Mouse (Mus musculus) embryonic facial prominence, embryonic 14.5 days (tissue): ENCODE data around the gene Krt82. TPM values are rescaled to one million over a fixed set of nuclear protein-coding genes. Genes with fewer than 3 reads are reported as not detected.

Experiments
- ATAC-seq: fragments of 200-750 bp; cut with Nextera tagmentation; 2 replicates; pipeline ENCODE4 v1.8.0; 2017; ENCODE audit warnings: low read depth, moderate number of reproducible peaks, moderate TSS enrichment
- DNase-seq: peaks from one replicate; pipeline ENCODE4 v3.0.0-alpha.2; 2015; ENCODE audit warnings: low spot score
- H3K27ac ChIP-seq: fragments of 300-500 bp; sonication (generic); replicated peaks from 2 replicates; pipeline ENCODE4 v1.5.1; 2014; ENCODE audit warnings: low read depth, mild to moderate bottlenecking, low read length, moderate library complexity
- H3K27me3 ChIP-seq: fragments of 300-500 bp; sonication (generic); replicated peaks from 2 replicates; pipeline ENCODE4 v1.6.1; 2014; ENCODE audit warnings: low read length; ENCODE audit not compliant: control insufficient read depth, insufficient read depth
- H3K36me3 ChIP-seq: fragments of 300-500 bp; sonication (generic); 2 replicates; pipeline ENCODE4 v1.6.1; 2014; ENCODE audit warnings: low read length, mixed read lengths; ENCODE audit not compliant: control insufficient read depth, insufficient read depth
- H3K4me1 ChIP-seq: fragments of 300-500 bp; sonication (generic); 2 replicates; pipeline ENCODE4 v1.6.1; 2014; ENCODE audit warnings: antibody characterized with exemption, low read length; ENCODE audit not compliant: control insufficient read depth, insufficient read depth
- H3K4me2 ChIP-seq: fragments of 300-500 bp; sonication (generic); 2 replicates; pipeline ENCODE4 v1.6.1; 2014; ENCODE audit warnings: low read depth, mild to moderate bottlenecking, low read length, moderate library complexity, mixed read lengths
- H3K4me3 ChIP-seq: fragments of 300-500 bp; sonication (generic); 2 replicates; pipeline ENCODE4 v1.5.1; 2014; ENCODE audit warnings: low read depth, mild to moderate bottlenecking, low read length
- H3K9ac ChIP-seq: fragments of 300-500 bp; sonication (generic); 2 replicates; pipeline ENCODE4 v1.6.1; 2014; ENCODE audit warnings: low read depth, mild to moderate bottlenecking, low read length, moderate library complexity, mixed read lengths
- H3K9me3 ChIP-seq: fragments of 300-500 bp; sonication (generic); 2 replicates; pipeline ENCODE4 v1.6.1; 2016; ENCODE audit warnings: low read length; ENCODE audit not compliant: control insufficient read depth
- WGBS: fragments of 180-500 bp; shearing (Covaris S2); extraction: QIAGEN DNeasy Blood & Tissue Kit; methylation state at CpG from one replicate; pipeline ENCODE4 v1.1.7; 2014; 5-methylcytosine and 5-hydroxymethylcytosine counted together
- polyA plus RNA-seq: library from polyadenylated mRNA; unstranded; fragments of >200 nt; fragmentation: Nextera tagmentation; extraction: Ambion mirVana; gene quantifications from 2 replicates; pipeline ENCODE4 v1.2.1, GENCODE M21; 2014

The Krt82 gene
- polyA plus RNA-seq, 1 experiment from 2014 or later: 0.10 TPM

- Histone ChIP-seq H3K27ac (no peak within 1 kb of the TSS), H3K4me1 (peaks cover 5% of the 10 kb centered on the region), H3K4me2 (no peak within 1 kb of the TSS), H3K27me3 (no peaks in the 10 kb centered on the region), H3K4me3 (no peak within 1 kb of the TSS), H3K9me3 (no peaks in the 10 kb centered on the region), H3K36me3 (no peaks in the 10 kb centered on the region), H3K9ac (no peak within 1 kb of the TSS)
- no peak for ATAC-seq
- 70% methylated on average over 5 of the region's 5 CpGs for WGBS
- no peak for DNase-seq
These were observed 12.4 kb upstream of the Krt82 start, which contains the start of gene Krt90 for GRCm38 (mm10) chr15:101562850-101563249. Gene Krt90, minus strand, starts transcription at chr15:101562950.

DNA sequence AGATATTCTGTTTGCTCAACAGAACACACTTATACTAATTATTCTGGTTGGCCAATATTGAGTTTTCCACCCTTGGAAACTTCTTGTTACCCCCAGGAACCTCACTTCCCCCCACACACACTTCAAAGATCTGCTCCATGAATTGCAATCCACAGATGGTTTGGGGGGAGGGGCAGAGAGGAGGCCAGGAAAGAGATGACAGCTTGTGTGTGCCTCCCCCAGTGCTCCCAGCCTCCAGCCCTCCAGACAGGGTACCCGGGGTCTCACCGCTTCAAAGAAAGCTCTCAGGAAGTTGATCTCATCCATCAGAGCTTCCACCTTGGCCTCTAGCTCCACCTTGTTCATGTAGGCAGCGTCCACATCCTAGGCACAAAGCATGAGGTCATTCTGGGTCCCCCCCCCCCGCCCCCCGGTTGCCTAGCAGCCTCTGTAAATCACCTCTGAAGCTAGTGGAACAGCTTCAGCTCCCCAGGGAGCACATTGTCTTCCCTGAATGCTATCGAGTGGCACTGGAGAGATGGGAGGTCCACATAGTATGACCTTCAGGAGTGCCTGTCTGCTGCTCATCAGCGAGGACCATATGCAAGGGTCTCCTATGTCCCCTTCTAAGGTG is 7.7 kb upstream of the Krt82 start:
- H3K4me2 ChIP-seq: no peak overlapping the region
- DNase-seq (no peak), ATAC-seq (peak; percentile 48; the same call in 1 of the 2 replicates)
- 23% methylated on average over 6 of the region's 7 CpGs for WGBS
- no peak overlapping the region for H3K27ac ChIP-seq
- H3K36me3 ChIP-seq: no peaks in the 10 kb centered on the region
- no peak overlapping the region for H3K9ac ChIP-seq
- no peak overlapping the region for H3K4me3 ChIP-seq
- H3K27me3 ChIP-seq: no peaks in the 10 kb centered on the region
- peaks cover 7% of the 10 kb centered on the region for H3K4me1 ChIP-seq
- no peaks in the 10 kb centered on the region for H3K9me3 ChIP-seq

- peak; percentile 81 for DNase-seq
- Histone ChIP-seq H3K4me2 (peak overlapping the region; percentile 38), H3K4me3 (no peak overlapping the region), H3K27ac (no peak overlapping the region), H3K27me3 (no peaks in the 10 kb centered on the region), H3K9me3 (no peaks in the 10 kb centered on the region), H3K36me3 (no peaks in the 10 kb centered on the region), H3K9ac (no peak overlapping the region), H3K4me1 (peaks cover 10% of the 10 kb centered on the region)
- peak; percentile 91 for ATAC-seq
- WGBS: 1% methylated on average over 10 of the region's 11 CpGs
These were observed 2.7 kb upstream of the Krt82 start for GRCm38 (mm10) chr15:101553169-101553568.

DNA sequence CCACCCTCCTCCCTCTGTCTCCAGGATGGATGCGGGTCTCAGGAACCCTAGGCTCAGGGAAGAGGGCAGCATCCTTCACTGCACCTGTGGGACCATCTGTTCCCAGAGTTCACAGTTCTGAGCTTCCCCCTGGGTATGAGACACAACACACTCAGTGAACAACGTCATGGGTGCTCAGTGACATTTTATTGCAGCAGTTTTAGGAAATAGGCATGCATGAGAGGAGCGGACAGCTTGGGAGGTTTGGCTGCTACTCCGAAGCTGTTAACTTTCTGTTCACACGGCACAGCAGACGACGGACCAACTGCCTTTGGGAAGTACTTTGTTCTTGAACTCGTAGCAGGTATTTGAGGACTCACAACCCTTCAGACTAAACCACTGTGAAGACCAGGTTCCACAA is 1.7 kb upstream of the Krt82 start:
- ATAC-seq: no peak
- WGBS: 86% methylated on average over 8 of the region's 8 CpGs

DNA sequence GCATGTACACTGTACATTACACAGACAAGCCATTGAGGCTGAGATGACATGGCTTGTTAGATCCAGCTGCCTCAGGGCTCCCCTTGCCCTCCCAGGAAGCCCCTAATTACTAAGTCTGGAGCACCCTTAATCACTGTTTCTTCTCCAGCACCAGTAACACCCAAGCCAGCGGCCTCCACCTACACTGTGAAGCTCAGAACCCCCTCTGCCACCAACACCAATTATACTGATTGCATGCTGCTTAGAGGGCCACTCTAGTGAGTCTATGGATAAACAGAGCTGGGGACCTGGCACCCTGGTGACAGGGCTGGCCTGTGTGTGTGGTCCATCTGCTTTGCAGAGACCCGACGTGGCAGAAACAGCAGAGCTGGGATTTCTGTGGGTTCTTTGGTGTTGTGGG is 6.0 kb downstream of the Krt82 start:
- ATAC-seq: no peak
- Histone ChIP-seq H3K27ac (no peak overlapping the region), H3K36me3 (no peaks in the 10 kb centered on the region)

More for the DNA sequence above, 1.7 kb upstream of the Krt82 start:
- H3K9ac ChIP-seq: no peak overlapping the region
- no peaks in the 10 kb centered on the region for H3K27me3 ChIP-seq
- no peaks in the 10 kb centered on the region for H3K9me3 ChIP-seq
- H3K4me3 ChIP-seq: no peak overlapping the region
- H3K27ac ChIP-seq: no peak overlapping the region
- H3K4me1 ChIP-seq: peaks cover 5% of the 10 kb centered on the region
- H3K4me2 ChIP-seq: no peak overlapping the region
- H3K36me3 ChIP-seq: no peaks in the 10 kb centered on the region
- DNase-seq: no peak

DNA sequence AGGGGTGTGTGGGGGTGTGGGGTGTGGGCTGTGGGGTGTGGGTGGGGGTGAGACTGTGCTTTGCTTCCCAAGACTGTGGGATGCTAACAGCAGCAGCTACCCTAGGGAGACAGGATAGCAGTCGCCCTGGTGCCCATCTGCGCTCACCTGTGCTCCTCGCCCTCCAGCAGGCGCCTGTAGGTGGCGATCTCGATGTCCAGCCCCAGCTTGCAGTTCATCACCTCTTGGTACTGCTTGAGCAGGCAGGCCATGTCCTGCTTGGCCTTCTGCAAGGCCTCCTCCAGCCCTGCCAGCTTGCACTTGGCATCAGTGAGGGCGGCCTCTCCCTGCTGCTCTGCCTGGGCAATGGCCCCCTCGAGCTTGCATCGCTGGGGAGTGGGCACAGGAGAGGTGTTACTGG is 7.9 kb downstream of the Krt82 start:
- Histone ChIP-seq H3K4me2 (no peak overlapping the region), H3K4me3 (no peak overlapping the region), H3K36me3 (no peaks in the 10 kb centered on the region), H3K4me1 (peaks cover 3% of the 10 kb centered on the region; the same call in 1 of the 2 replicates), H3K9ac (no peak overlapping the region), H3K27me3 (no peaks in the 10 kb centered on the region), H3K27ac (no peak overlapping the region), H3K9me3 (no peaks in the 10 kb centered on the region)
- WGBS: 56% methylated on average over 8 of the region's 9 CpGs
- DNase-seq (no peak), ATAC-seq (no peak)

More for the DNA sequence above, 6.0 kb downstream of the Krt82 start:
- H3K4me1 ChIP-seq: peaks cover 3% of the 10 kb centered on the region; the same call in 1 of the 2 replicates
- H3K4me3 ChIP-seq: no peak overlapping the region
- no peak for DNase-seq
- no peaks in the 10 kb centered on the region for H3K27me3 ChIP-seq
- 58% methylated on average over 3 of the region's 3 CpGs for WGBS
- no peaks in the 10 kb centered on the region for H3K9me3 ChIP-seq
- no peak overlapping the region for H3K9ac ChIP-seq
- no peak overlapping the region for H3K4me2 ChIP-seq

DNA sequence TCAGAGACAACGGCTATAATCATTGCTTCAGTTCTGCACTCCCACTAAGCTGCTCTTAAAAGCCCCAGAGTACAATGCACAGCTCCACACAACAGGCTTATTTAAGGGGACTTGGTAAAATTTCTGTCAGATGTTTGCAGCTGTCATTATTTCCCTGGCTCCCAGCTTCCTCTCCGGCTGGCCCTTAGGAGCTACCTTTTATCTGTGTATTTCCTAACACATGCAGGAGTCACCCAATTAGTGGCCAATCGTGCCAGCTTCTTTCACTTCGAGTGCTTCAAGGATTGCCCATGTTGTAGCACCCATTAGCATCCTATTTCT is 11.9 kb downstream of the Krt82 start:
- WGBS: 47% methylated on average over 4 of the region's 4 CpGs
- ATAC-seq (peak; percentile 42; the same call in 1 of the 2 replicates), DNase-seq (peak; percentile 44)
- H3K27ac ChIP-seq: no peak overlapping the region
- H3K4me3 ChIP-seq: no peak overlapping the region
- H3K4me2 ChIP-seq: no peak overlapping the region
- no peaks in the 10 kb centered on the region for H3K27me3 ChIP-seq
- no peaks in the 10 kb centered on the region for H3K36me3 ChIP-seq
- H3K9ac ChIP-seq: no peak overlapping the region
- H3K9me3 ChIP-seq: no peaks in the 10 kb centered on the region
- H3K4me1 ChIP-seq: peaks cover 3% of the 10 kb centered on the region; the same call in 1 of the 2 replicates

GRCm38 (mm10) chr15:101537864-101538579 is 12.4 kb downstream of the Krt82 start:
- 31% methylated on average over 7 of the region's 7 CpGs for WGBS
- H3K27me3 ChIP-seq: no peaks in the 10 kb centered on the region
- ATAC-seq: peak; percentile 60; the same call in 1 of the 2 replicates
- H3K4me2 ChIP-seq: no peak overlapping the region
- no peak overlapping the region for H3K4me3 ChIP-seq
- H3K4me1 ChIP-seq: peaks cover 3% of the 10 kb centered on the region; the same call in 1 of the 2 replicates
- H3K27ac ChIP-seq: no peak overlapping the region; the same call in 1 of the 2 replicates
- no peaks in the 10 kb centered on the region for H3K36me3 ChIP-seq
- no peaks in the 10 kb centered on the region for H3K9me3 ChIP-seq
- peak; percentile 57 for DNase-seq
- H3K9ac ChIP-seq: no peak overlapping the region
